Mouse (Mus musculus) heart, adult 2 months (tissue): Measurements from ENCODE around the gene Znrf4. TPM values are rescaled to one million over a fixed set of nuclear protein-coding genes. Genes with fewer than 3 reads are reported as not detected.

Experiments used
- DNase-seq, 2 experiments: peaks; one replicate each; pipeline ENCODE4 v3.0.0; 2021
- H3K27ac ChIP-seq: fragments of 200-600 bp; 2 replicates; pipeline ENCODE4 v1.8.1; 2022
- H3K27me3 ChIP-seq: fragments of 200-500 bp; 2 replicates; pipeline ENCODE4 v1.6.1; 2012; ENCODE audit warnings: mild to moderate bottlenecking, low read length, inconsistent platforms, mixed read lengths; ENCODE audit not compliant: control insufficient read depth, insufficient read depth
- H3K36me3 ChIP-seq: fragments of 200-500 bp; 2 replicates; pipeline ENCODE4 v1.6.1; 2012; ENCODE audit warnings: low read length, inconsistent platforms; ENCODE audit not compliant: control insufficient read depth, insufficient read depth
- H3K4me1 ChIP-seq: fragments of 200-500 bp; 2 replicates; pipeline ENCODE4 v1.6.1; 2011; ENCODE audit warnings: low read length; ENCODE audit not compliant: control insufficient read depth, insufficient read depth
- H3K4me3 ChIP-seq: fragments of 200-600 bp; 2 replicates; pipeline ENCODE4 v1.8.1; 2022
- H3K79me2 ChIP-seq: fragments of 200-500 bp; replicated peaks from 2 replicates; pipeline ENCODE4 v1.6.1; 2012; ENCODE audit warnings: mild to moderate bottlenecking, inconsistent platforms, low read length, moderate library complexity, mixed read lengths; ENCODE audit not compliant: control insufficient read depth, insufficient read depth
- H3K9ac ChIP-seq: fragments of 200-500 bp; 2 replicates; pipeline ENCODE4 v1.6.1; 2012; ENCODE audit warnings: low read depth, mild to moderate bottlenecking, control low read depth, inconsistent platforms, low read length, mixed read lengths
- CTCF ChIP-seq: fragments of 200-600 bp; IDR thresholded peaks from 2 replicates; pipeline ENCODE4 v1.8.1; 2022; ENCODE audit warnings: antibody characterized with exemption, mild to moderate bottlenecking, moderate library complexity
- EP300 ChIP-seq: fragments of 200-500 bp; IDR thresholded peaks from 2 replicates; pipeline ENCODE4 v1.6.1; 2011; ENCODE audit warnings: low read depth, low read length, control low read depth; ENCODE audit not compliant: insufficient read depth
- POLR2A ChIP-seq: fragments of 200-500 bp; IDR thresholded peaks from 2 replicates; pipeline ENCODE4 v1.6.1; 2011; ENCODE audit warnings: mild to moderate bottlenecking, low read depth, low read length, control low read depth; ENCODE audit not compliant: insufficient read depth
- WGBS: fragments of 180-500 bp; shearing (Covaris S2); methylation state at CpG from one replicate; pipeline ENCODE4 v1.1.7; 2018; 5-methylcytosine and 5-hydroxymethylcytosine counted together
- intact Hi-C: fragments of 180-260 bp; cut with DNase I; formaldehyde crosslinking; loops from one replicate; pipeline ENCODE4 v1.15.1; 2025
- polyA plus RNA-seq: library from polyadenylated mRNA; depleted of rRNA; stranded (reverse); fragments of >200 nt; gene quantifications from 2 replicates; pipeline ENCODE4 v1.2.3, GENCODE M21; 2012
- total RNA-seq, 2 experiments: library from RNA; stranded (reverse); gene quantifications; 2 replicates each; pipeline ENCODE4 v1.2.3; 2021

The Znrf4 gene
- total and polyA plus RNA-seq, 3 experiments = 0.64 TPM; not detected in 2

- no peaks in the 10 kb centered on the region for H3K36me3 ChIP-seq
- intact Hi-C loops = no loop called here
- DNase-seq = no peak
- H3K4me1 ChIP-seq = no peaks in the 10 kb centered on the region
- no peaks in the 10 kb centered on the region for H3K27me3 ChIP-seq
- H3K4me3 ChIP-seq = no peak overlapping the region
- no peak overlapping the region for H3K9ac ChIP-seq
- no peaks in the 10 kb centered on the region for H3K79me2 ChIP-seq
- TF ChIP-seq EP300 = no peak
- no peak for TF ChIP-seq CTCF
- TF ChIP-seq POLR2A = no peak
- WGBS = 82% methylated on average over 7 of the region's 7 CpGs
- H3K27ac ChIP-seq = no peak overlapping the region
Observed at GRCm38 (mm10) chr17:56490438-56491152, 21.6 kb downstream of the Znrf4 start.

- H3K9ac ChIP-seq = no peak overlapping the region
- H3K27ac ChIP-seq = no peak overlapping the region
- 19% methylated on average over 12 of the region's 12 CpGs for WGBS
- H3K4me1 ChIP-seq = no peaks in the 10 kb centered on the region
- DNase-seq = no peak
- intact Hi-C loops = no loop called here
- TF ChIP-seq EP300 = no peak
- no peak for TF ChIP-seq CTCF
- TF ChIP-seq POLR2A = no peak
- no peaks in the 10 kb centered on the region for H3K79me2 ChIP-seq
- no peaks in the 10 kb centered on the region for H3K27me3 ChIP-seq
- no peaks in the 10 kb centered on the region for H3K36me3 ChIP-seq
- H3K4me3 ChIP-seq = no peak overlapping the region
Observed at GRCm38 (mm10) chr17:56488028-56488427, 24.2 kb downstream of the Znrf4 start.

GRCm38 (mm10) chr17:56487441-56487888, 24.8 kb downstream of the Znrf4 start:
- Histone ChIP-seq H3K27me3 (no peaks in the 10 kb centered on the region), H3K79me2 (no peaks in the 10 kb centered on the region), H3K36me3 (no peaks in the 10 kb centered on the region), H3K9ac (no peak overlapping the region), H3K4me3 (no peak overlapping the region), H3K4me1 (no peaks in the 10 kb centered on the region), H3K27ac (no peak overlapping the region)
- 11% methylated on average over 15 of the region's 16 CpGs for WGBS
- TF ChIP-seq EP300 = no peak
- TF ChIP-seq CTCF = peak; percentile 52
- peak; percentile 33 to 34 for DNase-seq
- intact Hi-C loops = no loop called here

GRCm38 (mm10) chr17:56485926-56486325, 26.3 kb downstream of the Znrf4 start:
- Histone ChIP-seq H3K27me3 (no peaks in the 10 kb centered on the region), H3K9ac (no peak overlapping the region), H3K4me1 (no peaks in the 10 kb centered on the region), H3K79me2 (no peaks in the 10 kb centered on the region), H3K36me3 (no peaks in the 10 kb centered on the region), H3K4me3 (no peak overlapping the region), H3K27ac (no peak overlapping the region)
- intact Hi-C loops = no loop called here
- DNase-seq = no peak
- 88% methylated on average over 9 of the region's 9 CpGs for WGBS
- no peak for TF ChIP-seq EP300
- no peak for TF ChIP-seq CTCF
- no peak for TF ChIP-seq POLR2A

GRCm38 (mm10) chr17:56485118-56485517, 27.1 kb downstream of the Znrf4 start:
- no peaks in the 10 kb centered on the region for H3K4me1 ChIP-seq
- DNase-seq = no peak
- TF ChIP-seq CTCF (no peak), POLR2A (no peak), EP300 (no peak)
- 58% methylated on average over 9 of the region's 9 CpGs for WGBS
- no peaks in the 10 kb centered on the region for H3K36me3 ChIP-seq
- no peak overlapping the region for H3K27ac ChIP-seq
- H3K79me2 ChIP-seq = no peaks in the 10 kb centered on the region
- no peak overlapping the region for H3K9ac ChIP-seq
- no peaks in the 10 kb centered on the region for H3K27me3 ChIP-seq
- no peak overlapping the region for H3K4me3 ChIP-seq
- intact Hi-C loops = no loop called here

- intact Hi-C loops = no loop called here
- Histone ChIP-seq H3K4me1 (no peaks in the 10 kb centered on the region), H3K27me3 (no peaks in the 10 kb centered on the region), H3K9ac (no peak overlapping the region), H3K36me3 (no peaks in the 10 kb centered on the region), H3K27ac (no peak overlapping the region), H3K4me3 (no peak overlapping the region), H3K79me2 (no peaks in the 10 kb centered on the region)
- WGBS = 62% methylated on average over 1 of the region's 1 CpGs
- DNase-seq = no peak
- TF ChIP-seq POLR2A (no peak), CTCF (no peak), EP300 (no peak)
Observed at GRCm38 (mm10) chr17:56482671-56483070, 29.6 kb downstream of the Znrf4 start.
